Mouse (Mus musculus): ENCODE results near the gene Birc2. TPM values are rescaled to one million over a fixed set of nuclear protein-coding genes. Genes with fewer than 3 reads are reported as not detected.

Gene Birc2
- polyA plus RNA-seq, 1 experiment, result 15.4 TPM

DNA sequence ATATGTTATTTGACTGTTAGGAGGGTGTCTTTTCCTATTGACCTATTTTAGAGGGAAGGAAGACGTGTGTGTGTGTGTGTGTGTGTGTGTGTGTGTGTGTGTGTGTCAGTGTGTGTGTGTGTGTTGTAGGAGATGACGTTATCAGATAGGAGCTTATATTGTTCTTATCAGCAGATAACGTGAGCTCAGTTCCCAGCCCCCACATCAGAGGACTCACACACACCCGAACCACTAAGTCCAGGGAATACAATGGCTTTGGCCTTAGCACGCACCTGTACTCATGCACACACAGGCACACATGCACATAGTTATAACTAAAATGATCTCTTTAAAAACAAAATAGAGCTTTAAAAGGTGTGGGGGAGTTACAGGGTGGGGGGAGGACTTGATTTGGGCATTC is 67.4 kb downstream of the Birc2 start:
- Histone ChIP-seq H3K4me1 (ENCODE audit: control insufficient read depth, insufficient read depth, low read length) (peaks cover 11% of the 10 kb centered on the region), H3K4me3 (replicated peaks; ENCODE audit: extremely low read depth, low read depth, low read length) (no peak overlapping the region)
- no peak for DNase-seq
- WGBS, result 51% methylated on average over 5 of the region's 5 CpGs
- TF ChIP-seq CTCF (IDR thresholded peaks at IDR 0.05; ENCODE audit: insufficient read depth, low read length), result no peak
- no peak for TF ChIP-seq POLR2A (IDR thresholded peaks at IDR 0.05; ENCODE audit: borderline replicate concordance, extremely low read depth, low read depth, low read length)

DNA sequence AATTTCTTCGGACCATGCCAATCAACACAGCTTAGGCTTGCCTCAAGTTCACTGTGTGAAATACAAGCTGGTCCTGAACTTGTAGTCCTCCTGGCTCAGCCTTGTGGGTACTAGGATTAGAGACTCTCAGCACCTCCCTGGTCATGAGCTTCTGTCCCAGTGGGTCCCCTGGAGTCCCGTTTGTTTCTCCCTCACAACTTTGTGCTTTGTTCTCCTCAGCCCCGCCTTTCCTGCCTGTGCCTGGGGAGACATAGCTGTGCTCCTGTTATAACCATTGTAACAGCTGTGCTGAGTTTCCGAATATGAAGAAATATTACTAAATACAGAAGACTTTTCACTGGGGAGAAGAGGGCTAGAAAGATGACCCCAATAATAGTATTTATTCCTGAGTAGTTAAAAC is 67.8 kb downstream of the Birc2 start:
- DNase-seq, result no peak
- 45% methylated on average over 4 of the region's 4 CpGs for WGBS
- Histone ChIP-seq H3K4me1 (ENCODE audit: control insufficient read depth, insufficient read depth, low read length) (peaks cover 11% of the 10 kb centered on the region), H3K4me3 (replicated peaks; ENCODE audit: extremely low read depth, low read depth, low read length) (no peak overlapping the region)
- TF ChIP-seq POLR2A (IDR thresholded peaks at IDR 0.05; ENCODE audit: borderline replicate concordance, extremely low read depth, low read depth, low read length) (no peak), CTCF (IDR thresholded peaks at IDR 0.05; ENCODE audit: insufficient read depth, low read length) (no peak)

Other genes starting within 250 kb of the Birc2 start
- gene Mmp20, start 208.8 kb downstream of the Birc2 start, polyA plus RNA-seq (2012; rRNA removed), result not detected in 2 replicates
- not detected in 2 replicates for gene Mmp7, start 145.0 kb downstream of the Birc2 start, polyA plus RNA-seq (2012; rRNA removed)
- gene Tmem123, start 73.0 kb downstream of the Birc2 start, polyA plus RNA-seq (2012; rRNA removed), result 83.3 and 89.8 TPM in 2 replicates
- gene Birc3, start 36.1 kb upstream of the Birc2 start, polyA plus RNA-seq (2012; rRNA removed), result 18.4 and 25.6 TPM in 2 replicates
- gene Yap1, start 167.5 kb upstream of the Birc2 start, polyA plus RNA-seq (2012; rRNA removed), result 59.4 and 76.6 TPM in 2 replicates
- 3.9 and 5.2 TPM in 2 replicates for gene Cfap300, start 205.8 kb upstream of the Birc2 start, polyA plus RNA-seq (2012; rRNA removed)

All from lung, adult 2 months (tissue).